Mouse (Mus musculus) gastrocnemius, adult 2 months (tissue): Measurements from ENCODE around the gene Ogn. TPM values are rescaled to one million over a fixed set of nuclear protein-coding genes. Genes with fewer than 3 reads are reported as not detected.

Experiments
- DNase-seq: peaks from one replicate; pipeline ENCODE4 v3.0.0; 2022
- H3K27ac ChIP-seq: fragments of 200-600 bp; 2 replicates; pipeline ENCODE4 v1.8.1; 2022; ENCODE audit warnings: mild to moderate bottlenecking
- H3K4me3 ChIP-seq: fragments of 200-600 bp; 2 replicates; pipeline ENCODE4 v1.8.1; 2022; ENCODE audit warnings: mild to moderate bottlenecking, moderate library complexity
- CTCF ChIP-seq: fragments of 200-600 bp; IDR thresholded peaks from 2 replicates; pipeline ENCODE4 v1.8.1; 2022; ENCODE audit warnings: antibody characterized with exemption, mild to moderate bottlenecking, moderate library complexity
- intact Hi-C: fragments of 180-260 bp; cut with DNase I; formaldehyde crosslinking; loops from one replicate; pipeline ENCODE4 v1.15.1; 2025
- total RNA-seq, 2 experiments: library from RNA; stranded (reverse); gene quantifications; 2 replicates each; pipeline ENCODE4 v1.2.3; 2021

Gene Ogn
- total RNA-seq, 2 experiments from 2014 or later: 21.3 to 46.8 TPM

DNA sequence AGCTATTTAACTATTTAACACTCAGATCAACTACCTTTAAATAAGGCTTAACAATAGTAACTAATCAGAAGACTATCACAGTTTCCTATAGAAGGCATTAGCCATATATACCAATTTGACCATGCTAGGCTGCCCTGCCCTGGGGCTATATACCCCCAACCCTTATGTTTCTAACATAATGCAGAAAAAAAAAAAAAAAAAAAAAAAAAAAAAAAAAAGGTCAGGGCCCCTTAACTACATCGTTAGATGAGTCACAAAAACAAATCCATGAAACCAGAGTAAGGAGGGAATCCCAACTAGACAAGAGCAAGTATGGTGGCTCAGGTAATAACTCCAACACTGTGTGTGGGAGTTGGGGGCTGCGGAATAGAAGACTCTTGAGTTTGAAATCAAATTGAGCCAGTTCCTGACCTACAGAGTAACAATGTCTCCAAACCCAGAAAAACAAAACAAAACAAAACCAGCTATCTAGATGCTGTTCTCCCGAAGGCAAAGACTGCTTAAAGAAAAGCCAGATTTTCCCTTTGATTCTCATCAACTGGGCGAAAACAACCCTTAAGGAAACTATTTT is 44.0 kb downstream of the Ogn start:
- intact Hi-C loops: loop anchor here (5.0 kb wide), 1 partner anchor 325 kb away; no protein-coding TSS in a partner anchor
- DNase-seq: no peak
- H3K4me3 ChIP-seq: peak overlapping the region; percentile 79
- no peak for TF ChIP-seq CTCF
- no peak overlapping the region for H3K27ac ChIP-seq

DNA sequence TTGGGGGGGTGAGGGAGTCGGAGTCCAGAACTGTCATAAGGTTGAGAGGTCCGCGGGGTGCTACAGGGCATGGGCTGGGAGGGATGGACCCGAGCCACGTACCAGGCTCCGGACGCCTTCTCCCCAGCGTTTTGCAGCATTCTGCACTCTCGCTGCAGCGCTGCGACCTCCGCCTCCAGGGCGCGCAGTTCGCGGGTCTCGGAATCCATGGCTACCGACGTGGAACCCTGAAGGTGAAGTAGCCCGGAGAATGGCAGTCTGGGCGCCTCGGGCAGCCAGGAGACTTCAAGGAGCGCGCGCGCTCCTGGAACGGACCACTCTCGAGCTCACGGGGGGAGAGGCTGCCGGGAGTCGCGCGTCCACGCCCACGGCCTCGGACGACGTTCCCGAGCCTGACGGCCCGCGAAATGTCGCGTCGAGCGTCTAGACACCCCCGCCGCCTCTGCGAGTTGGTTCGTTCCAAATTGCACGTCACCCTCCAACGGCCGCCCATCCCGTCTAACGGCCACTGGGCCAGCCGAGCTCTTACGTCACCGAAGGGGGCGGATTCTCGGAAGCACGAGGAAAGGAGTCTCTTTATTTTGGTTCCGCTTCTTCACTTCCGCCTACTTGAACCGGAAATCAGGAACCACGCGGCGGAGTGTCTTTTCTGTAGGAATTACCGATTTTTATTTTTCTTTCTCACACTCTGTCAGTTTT is 44.8 kb downstream of the Ogn start, which contains the start of the genes Cenpp and Nol8:
Gene Cenpp (minus strand): TSS at position 305 of the 699 bp plus-strand sequence.
Gene Nol8 (plus strand): TSS at position 598 of the 699 bp plus-strand sequence.
- peak within 1 kb of the TSS; percentile 93 for H3K27ac ChIP-seq
- peak; percentile 100 for DNase-seq
- intact Hi-C loops: loop anchor here (5.0 kb wide), 1 partner anchor 325 kb away; no protein-coding TSS in a partner anchor
- no peak for TF ChIP-seq CTCF
- H3K4me3 ChIP-seq: peak within 1 kb of the TSS; percentile 79

DNA sequence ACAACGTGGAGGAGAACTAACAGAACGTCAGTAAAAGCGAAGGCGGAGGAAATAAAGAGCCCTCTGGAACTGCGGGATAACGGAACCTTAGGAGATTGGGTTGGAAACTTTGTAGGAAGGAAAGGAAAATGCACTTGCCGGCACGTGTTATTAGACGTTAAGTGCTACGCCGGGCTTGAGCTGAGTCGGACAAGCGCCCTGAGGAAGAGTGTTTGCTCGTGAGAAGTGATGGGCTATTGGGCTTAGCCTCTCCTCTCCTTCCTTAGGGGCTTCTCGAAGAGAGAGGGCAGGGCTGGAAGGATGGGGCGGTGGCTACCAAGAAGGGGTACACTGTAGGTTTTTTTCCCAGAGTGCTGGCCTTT is 45.3 kb downstream of the Ogn start:
- Histone ChIP-seq H3K27ac (peak overlapping the region; percentile 93), H3K4me3 (peak overlapping the region; percentile 79)
- intact Hi-C loops: loop anchor here (5.0 kb wide), 1 partner anchor 326 kb away; no protein-coding TSS in a partner anchor
- peak; percentile 70 for DNase-seq
- TF ChIP-seq CTCF: no peak

Other genes with a start within 250 kb of the Ogn start
- gene Ippk, start 186.8 kb upstream of the Ogn start, total RNA-seq: 1 to 10 TPM; 5.6 to 6.3 TPM
- gene Tes3-ps, start 114.7 kb upstream of the Ogn start, total RNA-seq: 1 to 10 TPM; 1.7 to 2.4 TPM
- 10 to 100 TPM in 1 of 2 experiments, 1 to 10 TPM in 1; 8.0 to 15.0 TPM for gene Ecm2, start 103.2 kb upstream of the Ogn start, total RNA-seq
- 10 to 100 TPM; 13.0 to 19.6 TPM for gene Aspn, start 63.6 kb upstream of the Ogn start, total RNA-seq
- gene Omd, start 25.6 kb upstream of the Ogn start, total RNA-seq: 1 to 10 TPM; 1.9 to 4.8 TPM
- gene Cenpp, start 44.7 kb downstream of the Ogn start, total RNA-seq: under 1 TPM; 0.79 to 0.86 TPM
- gene Nol8, start 45.0 kb downstream of the Ogn start, total RNA-seq: 10 to 100 TPM; 12.8 to 13.1 TPM
- gene Iars, start 74.1 kb downstream of the Ogn start, total RNA-seq: 10 to 100 TPM; 85.7 to 85.8 TPM
- not detected for gene Gm30302, start 191.0 kb downstream of the Ogn start, total RNA-seq